Mouse (Mus musculus): ENCODE results near the gene Vezf1.

Gene Vezf1

DNA sequence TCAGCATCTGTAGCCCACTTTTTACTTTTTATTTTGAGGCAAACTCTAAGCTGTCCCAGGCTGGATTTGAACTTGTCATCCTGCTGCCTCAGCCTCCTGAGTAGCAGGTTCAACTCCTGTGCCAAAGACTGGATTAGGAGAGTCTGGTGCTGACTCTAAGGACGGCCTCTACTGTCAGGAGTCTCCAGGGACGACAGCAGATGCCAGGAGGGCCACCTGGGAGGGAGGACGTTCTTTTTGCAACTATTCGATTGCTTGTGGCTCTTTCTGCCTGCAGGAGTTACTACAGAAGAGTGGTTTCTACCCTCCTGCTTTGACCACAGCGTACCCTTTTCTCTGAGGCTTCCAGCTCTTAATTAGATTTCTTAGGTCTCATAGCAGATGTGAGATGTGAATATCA, 54.5 kb downstream of the Vezf1 start:
- DNase-seq (ENCODE audit: low read depth in 1 of 2, low spot score in 2 of 2): no peak

DNA sequence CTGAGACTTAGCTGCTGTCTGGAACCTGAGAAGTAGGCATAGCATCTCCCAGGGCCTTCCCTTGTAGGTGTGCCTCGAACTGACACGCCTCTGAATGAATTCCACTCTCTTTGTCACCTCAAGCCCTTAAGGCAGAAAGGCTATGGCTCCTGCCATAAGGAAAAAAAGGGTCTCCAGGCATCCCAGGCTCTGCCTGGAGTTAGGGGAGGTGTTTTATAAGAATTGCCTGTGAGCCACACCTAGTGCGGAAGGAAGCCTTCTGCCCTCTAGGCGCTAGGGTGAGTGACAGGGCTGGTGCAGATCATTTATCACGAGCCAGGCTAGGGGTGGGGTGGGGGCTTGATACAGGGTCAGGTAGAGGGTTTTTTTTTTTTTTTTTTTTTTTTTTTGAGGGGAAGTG, 54.9 kb downstream of the Vezf1 start:
- no peak for DNase-seq (ENCODE audit: low read depth in 1 of 2, low spot score in 2 of 2)

- no peak for DNase-seq (ENCODE audit: low read depth in 1 of 2, low spot score in 2 of 2)
Measured at GRCm38 (mm10) chr11:88123731-88124130, 55.7 kb downstream of the Vezf1 start.

GRCm38 (mm10) chr11:88125483-88125882, 57.4 kb downstream of the Vezf1 start:
- no peak for DNase-seq (ENCODE audit: low read depth in 1 of 2, low spot score in 2 of 2)

DNA sequence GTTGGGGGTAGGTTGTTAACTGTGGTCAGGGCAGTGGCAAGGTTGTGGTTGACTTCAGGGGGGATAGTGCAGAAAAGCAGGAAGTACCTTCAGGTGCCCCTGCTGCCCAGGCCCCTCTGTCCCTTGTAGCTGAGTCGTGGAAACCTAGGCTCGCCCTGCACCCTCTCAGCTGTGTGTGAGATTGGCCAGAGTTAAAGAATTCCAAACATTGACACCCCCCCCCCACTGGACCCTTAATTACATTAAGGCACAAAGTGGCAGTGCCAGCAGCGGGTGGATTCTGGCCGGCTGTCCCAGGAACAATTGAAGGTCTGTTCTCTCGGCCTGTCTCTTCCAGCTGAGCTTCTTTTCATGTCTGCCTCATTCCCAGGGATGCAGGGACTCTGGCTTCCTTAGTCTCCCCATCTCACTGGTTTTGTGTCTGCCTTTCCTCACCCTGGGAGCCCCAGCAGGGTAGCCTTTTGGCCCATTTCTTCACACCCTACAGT, 58.3 kb downstream of the Vezf1 start:
- no peak for DNase-seq (ENCODE audit: low read depth in 1 of 2, low spot score in 2 of 2)

- DNase-seq (ENCODE audit: low read depth in 1 of 2, low spot score in 2 of 2): no peak
Measured at GRCm38 (mm10) chr11:88128461-88128860, 60.4 kb downstream of the Vezf1 start.

DNA sequence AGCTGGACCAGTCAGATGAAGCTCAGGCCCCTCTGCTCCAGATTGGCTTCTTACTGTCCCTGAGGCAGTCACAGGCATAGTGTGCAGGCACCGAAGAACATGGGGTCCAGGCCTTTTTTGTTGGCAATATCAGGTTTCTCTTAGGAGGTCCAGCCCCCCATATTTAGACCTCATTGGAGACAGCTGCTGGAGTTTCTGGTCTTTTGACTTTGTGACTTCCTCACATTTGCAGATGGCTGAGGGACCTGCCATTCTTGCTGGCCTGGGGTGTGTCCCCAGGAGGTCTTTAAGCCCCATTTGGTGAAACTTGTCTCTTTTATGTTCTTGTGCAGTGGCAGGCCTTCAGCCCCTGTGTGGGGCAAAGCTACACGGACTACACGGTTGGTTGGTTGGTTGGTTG, 61.2 kb downstream of the Vezf1 start:
- no peak for DNase-seq (ENCODE audit: low read depth in 1 of 2, low spot score in 2 of 2)

GRCm38 (mm10) chr11:88129935-88130334, 61.9 kb downstream of the Vezf1 start:
- no peak for DNase-seq (ENCODE audit: low read depth in 1 of 2, low spot score in 2 of 2)

DNA sequence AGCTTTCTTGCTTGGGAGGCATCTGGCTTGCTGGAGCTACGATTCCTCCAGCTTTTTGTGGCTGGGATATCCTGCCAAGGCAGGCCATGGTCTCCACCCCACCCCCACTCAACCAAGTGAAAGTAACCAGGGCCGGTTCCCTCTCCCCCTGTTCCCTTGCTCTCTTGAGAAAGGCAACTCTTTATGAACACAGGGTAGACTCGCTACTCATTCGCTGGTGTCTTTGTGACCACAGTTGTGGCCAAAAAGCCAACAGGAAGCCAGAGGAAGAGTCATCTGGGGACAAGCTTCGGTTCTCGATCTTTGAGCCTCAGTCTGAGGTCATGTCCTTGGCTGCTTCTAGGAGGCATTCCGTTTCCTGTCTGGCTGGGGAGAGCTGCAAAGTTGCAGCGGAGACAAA, 63.8 kb downstream of the Vezf1 start:
- DNase-seq (ENCODE audit: low read depth in 1 of 2, low spot score in 2 of 2): no peak
